Mouse (Mus musculus) cerebellum, adult 11-12 months (tissue): ENCODE results near the gene Smc6.
A peak's percentile ranks its signal among the peaks of the same experiment; 100 is the strongest.

Experiments
- DNase-seq: peaks from one replicate; pipeline ENCODE4 v3.0.0; 2022

Gene Smc6

DNA sequence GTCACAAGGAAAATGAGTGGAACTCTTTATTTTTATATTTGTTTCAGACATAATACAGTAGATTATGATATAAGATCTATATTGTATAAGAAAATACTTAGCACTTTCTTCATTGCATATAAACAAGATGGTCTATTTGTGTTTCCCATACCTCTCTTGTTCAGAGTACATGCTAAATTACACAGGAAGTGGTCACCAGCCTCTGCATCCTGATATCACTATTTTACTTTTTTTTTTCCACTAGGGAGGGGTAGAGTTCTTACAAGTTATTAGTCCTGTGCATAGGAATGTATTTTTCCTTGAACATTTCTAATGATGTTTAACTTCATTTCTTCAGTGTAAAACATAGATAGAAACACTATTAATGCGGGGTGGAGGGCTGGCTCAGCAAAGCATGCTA, 35.2 kb downstream of the Smc6 start:
- DNase-seq: no peak

- no peak for DNase-seq
Observed at GRCm38 (mm10) chr12:11306753-11307645, 41.3 kb downstream of the Smc6 start.

- no peak for DNase-seq
Observed at GRCm38 (mm10) chr12:11311106-11311505, 45.4 kb downstream of the Smc6 start.

- no peak for DNase-seq
Observed at GRCm38 (mm10) chr12:11313840-11314239, 48.2 kb downstream of the Smc6 start.

DNA sequence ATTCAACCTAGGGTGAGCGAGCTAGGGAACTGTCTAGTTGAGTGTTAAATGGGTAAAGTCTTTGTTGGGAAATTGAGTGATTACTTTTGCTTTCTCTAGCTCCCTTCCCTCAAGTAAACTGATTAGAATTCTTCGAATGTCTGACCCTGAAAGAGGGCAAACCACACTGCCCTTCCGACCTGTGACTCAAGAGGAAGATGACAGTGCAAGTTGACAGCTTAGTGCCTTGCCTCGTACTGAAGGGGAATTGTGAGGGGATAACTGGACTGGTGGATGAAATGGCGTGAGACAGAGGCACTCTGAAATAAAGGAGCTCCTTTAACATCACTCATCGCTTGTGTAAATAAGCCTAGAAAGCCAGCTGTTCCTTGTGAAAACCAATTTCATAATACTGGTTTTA, 52.0 kb downstream of the Smc6 start:
- no peak for DNase-seq

GRCm38 (mm10) chr12:11324480-11324879, 58.8 kb downstream of the Smc6 start:
- no peak for DNase-seq

DNA sequence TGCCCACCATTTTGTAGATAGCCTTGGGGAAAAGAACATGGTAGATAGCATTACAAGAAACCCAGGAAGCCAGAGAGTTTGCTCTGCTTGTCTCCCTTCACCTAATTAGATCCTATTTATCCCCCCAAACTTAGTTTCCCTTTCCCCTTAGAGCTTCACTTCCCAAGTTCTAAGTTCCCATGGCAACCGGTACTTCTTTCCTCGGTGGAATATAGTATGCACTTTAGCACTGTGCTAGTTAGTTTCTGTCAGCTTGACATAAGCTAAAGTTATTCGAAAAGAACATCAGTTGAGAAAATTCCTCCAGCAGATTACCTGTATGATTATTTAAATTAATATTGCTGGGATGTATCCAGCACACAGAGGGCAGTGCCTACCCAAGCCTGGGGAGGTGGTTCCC, 60.8 kb downstream of the Smc6 start:
- DNase-seq: no peak

DNA sequence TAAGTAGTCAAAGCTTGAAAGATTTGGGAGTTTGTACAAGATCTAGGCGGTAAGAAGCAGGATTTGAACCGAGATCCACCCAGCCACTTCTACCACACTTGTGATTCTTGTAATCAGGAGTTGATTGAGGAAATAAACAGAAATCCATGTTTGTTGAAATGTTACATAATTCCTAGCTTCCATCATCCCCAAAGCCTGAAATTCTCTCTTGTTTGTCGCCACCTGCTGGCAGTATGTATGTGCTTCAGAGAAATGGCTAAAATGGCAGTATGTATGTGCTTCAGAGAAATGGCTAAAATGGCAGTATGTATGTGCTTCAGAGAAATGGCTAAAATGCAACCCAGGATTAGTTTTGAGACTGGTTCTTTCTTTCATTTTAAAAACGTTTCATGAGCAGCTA, 71.2 kb downstream of the Smc6 start:
- DNase-seq: no peak

- DNase-seq: peak; percentile 35
Observed at GRCm38 (mm10) chr12:11338251-11338650, 72.6 kb downstream of the Smc6 start.

GRCm38 (mm10) chr12:11342020-11342600, 76.4 kb downstream of the Smc6 start:
- DNase-seq: no peak

- no peak for DNase-seq
Observed at GRCm38 (mm10) chr12:11345963-11346362, 80.3 kb downstream of the Smc6 start.

GRCm38 (mm10) chr12:11348423-11348822, 82.7 kb downstream of the Smc6 start:
- DNase-seq: no peak

DNA sequence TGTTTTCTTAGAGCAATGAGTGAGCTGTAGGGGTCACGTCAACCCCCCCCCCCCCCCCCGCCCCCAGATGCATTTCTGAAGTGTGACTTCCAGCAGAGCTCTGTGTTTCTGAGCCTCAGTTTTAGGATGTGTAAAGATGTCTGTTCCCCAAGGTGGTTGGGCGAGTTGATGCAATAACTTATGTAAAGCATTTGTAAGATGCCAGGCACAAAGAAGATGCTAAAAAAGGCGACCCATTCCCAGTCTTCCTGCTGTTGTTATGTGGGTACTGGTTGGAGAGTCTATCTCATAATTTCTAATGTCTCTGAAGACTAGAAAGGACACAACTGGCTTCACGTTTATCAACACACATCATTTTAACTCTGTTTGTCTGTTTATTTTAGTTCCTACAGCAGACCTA, 84.2 kb downstream of the Smc6 start:
- no peak for DNase-seq

GRCm38 (mm10) chr12:11350895-11351294, 85.2 kb downstream of the Smc6 start:
- DNase-seq: peak; percentile 85

GRCm38 (mm10) chr12:11362435-11362834, 96.7 kb downstream of the Smc6 start:
- DNase-seq: no peak

- no peak for DNase-seq
Observed at GRCm38 (mm10) chr12:11364870-11365269, 99.2 kb downstream of the Smc6 start.

- no peak for DNase-seq
Observed at GRCm38 (mm10) chr12:11367099-11367765, 101.5 kb downstream of the Smc6 start.
